Mouse (Mus musculus): ENCODE results near the gene Syne3. TPM values are rescaled to one million over a fixed set of nuclear protein-coding genes. Genes with fewer than 3 reads are reported as not detected.

Gene Syne3
- polyA plus RNA-seq, 1 experiment from 2014 or later = 0.32 TPM

- peak overlapping the region; percentile 9; the same call in 1 of the 2 replicates for H3K4me3 ChIP-seq
- peak overlapping the region; percentile 76 for H3K27ac ChIP-seq (ENCODE audit: poor library complexity, severe bottlenecking)
- peak; percentile 89 for ATAC-seq (ENCODE audit: insufficient number of reproducible peaks, low FRiP score)
- peak overlapping the region; percentile 44; the same call in 1 of the 2 replicates for H3K9ac ChIP-seq
- H3K9me3 ChIP-seq (replicated peaks) = no peaks in the 10 kb centered on the region
- peaks cover 43% of the 10 kb centered on the region for H3K36me3 ChIP-seq
- no peaks in the 10 kb centered on the region for H3K27me3 ChIP-seq (replicated peaks)
- peaks cover 45% of the 10 kb centered on the region for H3K4me1 ChIP-seq (replicated peaks)
- peak overlapping the region; percentile 87 for H3K4me2 ChIP-seq
- WGBS = 37% methylated on average over 7 of the region's 7 CpGs
Observed at GRCm38 (mm10) chr12:105038918-105039317, 29.3 kb upstream of the Syne3 start.

GRCm38 (mm10) chr12:105038211-105038610 is 28.6 kb upstream of the Syne3 start:
- H3K4me2 ChIP-seq = peak overlapping the region; percentile 87
- ATAC-seq (ENCODE audit: insufficient number of reproducible peaks, low FRiP score) = no peak
- H3K9ac ChIP-seq = 0 out of 2 replicates have a peak overlapping the region, but pooled peaks have one; percentile 44

GRCm38 (mm10) chr12:105034130-105034769 is 24.6 kb upstream of the Syne3 start:
- Histone ChIP-seq H3K4me1 (replicated peaks) (peaks cover 52% of the 10 kb centered on the region), H3K4me2 (peak overlapping the region; percentile 87), H3K36me3 (peaks cover 17% of the 10 kb centered on the region), H3K9me3 (replicated peaks) (no peaks in the 10 kb centered on the region), H3K4me3 (peak overlapping the region; percentile 79), H3K27ac (ENCODE audit: poor library complexity, severe bottlenecking) (peak overlapping the region; percentile 69), H3K27me3 (replicated peaks) (no peaks in the 10 kb centered on the region), H3K9ac (peak overlapping the region; percentile 38)
- ATAC-seq (ENCODE audit: insufficient number of reproducible peaks, low FRiP score) = peak; percentile 26; the same call in 1 of the 2 replicates
- 21% methylated on average over 14 of the region's 14 CpGs for WGBS

More at GRCm38 (mm10) chr12:105038211-105038610, 28.6 kb upstream of the Syne3 start:
- H3K27ac ChIP-seq (ENCODE audit: poor library complexity, severe bottlenecking) = peak overlapping the region; percentile 76
- no peaks in the 10 kb centered on the region for H3K9me3 ChIP-seq (replicated peaks)
- no peaks in the 10 kb centered on the region for H3K27me3 ChIP-seq (replicated peaks)
- WGBS = 77% methylated on average over 11 of the region's 11 CpGs
- peaks cover 51% of the 10 kb centered on the region for H3K4me1 ChIP-seq (replicated peaks)
- H3K36me3 ChIP-seq = peaks cover 36% of the 10 kb centered on the region
- no peak overlapping the region for H3K4me3 ChIP-seq

GRCm38 (mm10) chr12:105032832-105033775 is 23.5 kb upstream of the Syne3 start:
- Histone ChIP-seq H3K27me3 (replicated peaks) (no peaks in the 10 kb centered on the region), H3K4me2 (peak overlapping the region; percentile 87), H3K36me3 (peaks cover 22% of the 10 kb centered on the region), H3K9me3 (replicated peaks) (no peaks in the 10 kb centered on the region), H3K9ac (peak overlapping the region; percentile 92), H3K4me1 (replicated peaks) (peaks cover 41% of the 10 kb centered on the region), H3K4me3 (peak overlapping the region; percentile 79), H3K27ac (ENCODE audit: poor library complexity, severe bottlenecking) (peak overlapping the region; percentile 80)
- peak; percentile 23 for ATAC-seq (ENCODE audit: insufficient number of reproducible peaks, low FRiP score)
- WGBS = 3% methylated on average over 45 of the region's 45 CpGs

GRCm38 (mm10) chr12:105032147-105032831 is 22.7 kb upstream of the Syne3 start, which contains the start of gene Glrx5:
Gene Glrx5 (plus strand): TSS chr12:105032688.
- H3K9ac ChIP-seq = peak within 1 kb of the TSS; percentile 92
- H3K4me1 ChIP-seq (replicated peaks) = peaks cover 41% of the 10 kb centered on the region
- WGBS = under 1% methylated on average over 72 of the region's 72 CpGs
- peak within 1 kb of the TSS; percentile 80 for H3K27ac ChIP-seq (ENCODE audit: poor library complexity, severe bottlenecking)
- peaks cover 22% of the 10 kb centered on the region for H3K36me3 ChIP-seq
- ATAC-seq (ENCODE audit: insufficient number of reproducible peaks, low FRiP score) = peak; percentile 98
- H3K9me3 ChIP-seq (replicated peaks) = no peaks in the 10 kb centered on the region
- no peaks in the 10 kb centered on the region for H3K27me3 ChIP-seq (replicated peaks)
- H3K4me3 ChIP-seq = peak within 1 kb of the TSS; percentile 79
- peak within 1 kb of the TSS; percentile 91 for H3K4me2 ChIP-seq

- Histone ChIP-seq H3K27me3 (replicated peaks) (no peaks in the 10 kb centered on the region), H3K4me3 (peak overlapping the region; percentile 79), H3K27ac (ENCODE audit: poor library complexity, severe bottlenecking) (peak overlapping the region; percentile 73), H3K36me3 (peaks cover 17% of the 10 kb centered on the region), H3K4me2 (peak overlapping the region; percentile 91), H3K9me3 (replicated peaks) (no peaks in the 10 kb centered on the region), H3K9ac (peak overlapping the region; percentile 85), H3K4me1 (replicated peaks) (peaks cover 38% of the 10 kb centered on the region)
- ATAC-seq (ENCODE audit: insufficient number of reproducible peaks, low FRiP score) = no peak
- 3% methylated on average over 37 of the region's 37 CpGs for WGBS
Observed at GRCm38 (mm10) chr12:105031081-105032058, 21.8 kb upstream of the Syne3 start.

- H3K36me3 ChIP-seq = peaks cover 17% of the 10 kb centered on the region
- no peaks in the 10 kb centered on the region for H3K9me3 ChIP-seq (replicated peaks)
- H3K4me3 ChIP-seq = no peak overlapping the region
- H3K4me1 ChIP-seq (replicated peaks) = peaks cover 32% of the 10 kb centered on the region
- no peaks in the 10 kb centered on the region for H3K27me3 ChIP-seq (replicated peaks)
- WGBS = 89% methylated on average over 9 of the region's 9 CpGs
- no peak overlapping the region for H3K27ac ChIP-seq (ENCODE audit: poor library complexity, severe bottlenecking)
- H3K9ac ChIP-seq = no peak overlapping the region
- no peak overlapping the region for H3K4me2 ChIP-seq
- ATAC-seq (ENCODE audit: insufficient number of reproducible peaks, low FRiP score) = no peak
Observed at GRCm38 (mm10) chr12:105029890-105030289, 20.3 kb upstream of the Syne3 start.

GRCm38 (mm10) chr12:105027323-105027991 is 17.8 kb upstream of the Syne3 start:
- H3K36me3 ChIP-seq = peaks cover 17% of the 10 kb centered on the region
- no peak overlapping the region for H3K4me2 ChIP-seq
- no peak overlapping the region for H3K9ac ChIP-seq
- WGBS = 28% methylated on average over 15 of the region's 15 CpGs
- no peak overlapping the region for H3K27ac ChIP-seq (ENCODE audit: poor library complexity, severe bottlenecking)
- ATAC-seq (ENCODE audit: insufficient number of reproducible peaks, low FRiP score) = peak; percentile 20
- peaks cover 16% of the 10 kb centered on the region for H3K4me1 ChIP-seq (replicated peaks)
- no peaks in the 10 kb centered on the region for H3K27me3 ChIP-seq (replicated peaks)
- no peak overlapping the region for H3K4me3 ChIP-seq
- peaks cover 13% of the 10 kb centered on the region for H3K9me3 ChIP-seq (replicated peaks)

GRCm38 (mm10) chr12:105025947-105026586 is 16.5 kb upstream of the Syne3 start:
- Histone ChIP-seq H3K4me3 (no peak overlapping the region), H3K27ac (ENCODE audit: poor library complexity, severe bottlenecking) (0 out of 2 replicates have a peak overlapping the region, but pooled peaks have one; percentile 44), H3K27me3 (replicated peaks) (no peaks in the 10 kb centered on the region), H3K4me2 (no peak overlapping the region), H3K36me3 (peaks cover 17% of the 10 kb centered on the region), H3K9me3 (replicated peaks) (peaks cover 13% of the 10 kb centered on the region), H3K9ac (no peak overlapping the region), H3K4me1 (replicated peaks) (peaks cover 11% of the 10 kb centered on the region)
- 45% methylated on average over 10 of the region's 10 CpGs for WGBS
- ATAC-seq (ENCODE audit: insufficient number of reproducible peaks, low FRiP score) = peak; percentile 67

Measured in heart, embryonic 12.5 days (tissue).